Mouse (Mus musculus) left cerebral cortex, postnatal 25 days (tissue): ENCODE measurements around the gene Rbm20. TPM values are rescaled to one million over a fixed set of nuclear protein-coding genes. Genes with fewer than 3 reads are reported as not detected.

ENCODE experiments used
- DNase-seq, 2 experiments: peaks; one replicate each; pipeline ENCODE4 v3.0.0; 2022; ENCODE audit warnings: low spot score in 2 of 2, mixed read lengths in 1 of 2
- intact Hi-C: fragments of 180-260 bp; cut with DNase I; formaldehyde crosslinking; loops from one replicate; pipeline ENCODE4 v1.15.1; 2025
- total RNA-seq, 2 experiments: library from RNA; stranded (reverse); gene quantifications; 2 replicates each; pipeline ENCODE4 v1.2.3; 2021

Gene Rbm20
- total RNA-seq, 2 experiments from 2014 or later, result 4.1 to 4.9 TPM

GRCm38 (mm10) chr19:53829990-53830389, 152.9 kb downstream of the Rbm20 start:
- intact Hi-C loops, result no loop called here
- DNase-seq, result no peak

GRCm38 (mm10) chr19:53830407-53831163, 153.5 kb downstream of the Rbm20 start:
- intact Hi-C loops, result no loop called here
- peak in 1 of 2 experiments; percentile 9 for DNase-seq

- no peak for DNase-seq
- intact Hi-C loops, result no loop called here
Measured at GRCm38 (mm10) chr19:53831164-53831448, 154.0 kb downstream of the Rbm20 start.

GRCm38 (mm10) chr19:53832512-53832911, 155.4 kb downstream of the Rbm20 start:
- DNase-seq, result no peak
- intact Hi-C loops, result no loop called here

GRCm38 (mm10) chr19:53833745-53834369, 156.8 kb downstream of the Rbm20 start:
- intact Hi-C loops, result no loop called here
- DNase-seq, result peak in 1 of 2 experiments; percentile 13

GRCm38 (mm10) chr19:53836569-53837454, 159.7 kb downstream of the Rbm20 start:
- intact Hi-C loops, result no loop called here
- peak in 1 of 2 experiments; percentile 55 for DNase-seq

- intact Hi-C loops, result no loop called here
- DNase-seq, result no peak
Measured at GRCm38 (mm10) chr19:53838850-53839249, 161.7 kb downstream of the Rbm20 start.

GRCm38 (mm10) chr19:53839837-53840236, 162.7 kb downstream of the Rbm20 start:
- no peak for DNase-seq
- intact Hi-C loops, result loop anchor here (5.0 kb wide), 1 partner anchor 82 kb away; no protein-coding TSS in a partner anchor

GRCm38 (mm10) chr19:53841915-53842314, 164.8 kb downstream of the Rbm20 start:
- peak in 1 of 2 experiments; percentile 37 for DNase-seq
- intact Hi-C loops, result loop anchor here (5.0 kb wide), 1 partner anchor 80 kb away; no protein-coding TSS in a partner anchor

- intact Hi-C loops, result loop anchor here (5.0 kb wide), 1 partner anchor 78 kb away; no protein-coding TSS in a partner anchor
- no peak for DNase-seq
Measured at GRCm38 (mm10) chr19:53843972-53844371, 166.9 kb downstream of the Rbm20 start.

GRCm38 (mm10) chr19:53848272-53848995, 171.3 kb downstream of the Rbm20 start:
- DNase-seq, result no peak
- intact Hi-C loops, result no loop called here

GRCm38 (mm10) chr19:53850166-53850922, 173.2 kb downstream of the Rbm20 start:
- intact Hi-C loops, result loop anchor here (5.0 kb wide), 1 partner anchor 43 kb away; no protein-coding TSS in a partner anchor
- peak; percentile 44 to 76 for DNase-seq

GRCm38 (mm10) chr19:53851352-53851751, 174.2 kb downstream of the Rbm20 start:
- intact Hi-C loops, result loop anchor here (5.0 kb wide), 1 partner anchor 44 kb away; no protein-coding TSS in a partner anchor

GRCm38 (mm10) chr19:53851826-53852698, 175.0 kb downstream of the Rbm20 start:
- no peak for DNase-seq
- intact Hi-C loops, result loop anchor here (2.0 to 5.0 kb wide), 2 partner anchors 45 to 51 kb away; no protein-coding TSS in a partner anchor

More at GRCm38 (mm10) chr19:53851352-53851751, 174.2 kb downstream of the Rbm20 start:
- no peak for DNase-seq

- intact Hi-C loops, result loop anchor here (2.0 to 5.0 kb wide), 2 partner anchors 46 to 50 kb away; no protein-coding TSS in a partner anchor
- DNase-seq, result peak; percentile 77 to 86
Measured at GRCm38 (mm10) chr19:53852699-53853451, 175.8 kb downstream of the Rbm20 start.

GRCm38 (mm10) chr19:53854978-53855377, 177.9 kb downstream of the Rbm20 start:
- intact Hi-C loops, result loop anchor here (5.0 kb wide), 1 partner anchor 48 kb away; no protein-coding TSS in a partner anchor
- DNase-seq, result no peak

GRCm38 (mm10) chr19:53855781-53856180, 178.7 kb downstream of the Rbm20 start:
- DNase-seq, result no peak
- intact Hi-C loops, result no loop called here
